Mouse (Mus musculus): ENCODE measurements around the gene Alg9.

Alg9 gene

DNA sequence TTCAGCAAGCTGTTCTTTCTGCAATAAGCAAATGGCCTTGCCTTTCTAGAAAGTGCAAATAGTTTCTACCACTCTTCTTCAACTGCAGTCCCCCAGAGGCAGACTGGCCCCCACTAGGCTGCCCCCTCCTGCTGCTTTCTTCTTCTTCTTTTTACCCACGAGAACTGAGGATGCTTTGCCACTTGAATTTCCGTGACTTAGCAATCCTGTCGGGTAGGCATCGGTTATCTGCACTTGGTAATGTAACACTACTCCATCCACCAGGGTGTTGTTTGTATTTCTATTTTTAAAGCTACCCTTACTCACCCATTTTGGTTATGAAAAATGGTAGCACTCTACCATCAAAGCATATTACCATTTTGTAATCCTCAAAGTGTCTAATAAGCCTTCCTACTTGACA lies 115.1 kb downstream of the Alg9 start:
- DNase-seq: no peak

DNA sequence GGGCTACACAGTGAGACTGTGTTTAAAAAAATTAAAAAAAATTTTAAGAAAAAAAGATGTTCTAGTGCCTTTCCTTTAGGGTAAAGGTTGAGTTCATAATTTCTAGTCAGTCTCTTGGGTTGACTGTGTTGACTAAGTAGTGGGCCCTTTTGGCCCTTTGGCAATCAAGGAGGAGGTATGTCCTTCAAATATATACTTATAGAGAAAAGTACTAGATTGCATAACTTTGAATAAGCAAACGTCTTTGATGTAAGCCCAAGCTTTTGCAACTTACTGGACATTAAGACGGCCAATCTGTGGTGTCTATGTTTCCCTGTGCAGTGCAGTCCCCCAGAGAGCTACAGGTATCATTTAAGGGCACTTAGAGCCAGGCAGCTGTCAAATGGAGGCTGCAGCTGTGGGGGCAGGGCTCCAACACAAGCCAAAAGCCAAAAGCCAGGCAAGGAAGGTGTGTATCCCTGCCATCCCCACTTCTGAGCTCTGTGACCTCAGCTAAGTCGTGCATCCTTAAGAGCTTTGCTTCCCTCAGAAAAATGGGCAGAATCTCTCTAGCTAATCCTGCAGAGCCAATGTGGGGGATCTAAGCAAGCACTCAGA lies 115.8 kb downstream of the Alg9 start:
- DNase-seq: no peak
